Mouse (Mus musculus) right cerebral cortex, adult 18-20 months (tissue): ENCODE data around the gene Rmnd5a.

Source experiments
- DNase-seq: peaks from one replicate; pipeline ENCODE4 v3.0.0; 2022; ENCODE audit warnings: mixed read lengths

Gene Rmnd5a

GRCm38 (mm10) chr6:71369416-71369815, 71.0 kb downstream of the Rmnd5a start:
- no peak for DNase-seq

GRCm38 (mm10) chr6:71363995-71364394, 76.4 kb downstream of the Rmnd5a start:
- peak; percentile 6 for DNase-seq

GRCm38 (mm10) chr6:71361156-71361670, 79.2 kb downstream of the Rmnd5a start:
- no peak for DNase-seq

- DNase-seq, result no peak
Measured at GRCm38 (mm10) chr6:71360751-71361150, 79.7 kb downstream of the Rmnd5a start.

- no peak for DNase-seq
Measured at GRCm38 (mm10) chr6:71360221-71360620, 80.2 kb downstream of the Rmnd5a start.

GRCm38 (mm10) chr6:71357493-71357892, 82.9 kb downstream of the Rmnd5a start:
- no peak for DNase-seq

GRCm38 (mm10) chr6:71353722-71354121, 86.7 kb downstream of the Rmnd5a start:
- DNase-seq, result no peak

GRCm38 (mm10) chr6:71352866-71353427, 87.5 kb downstream of the Rmnd5a start:
- DNase-seq, result no peak

GRCm38 (mm10) chr6:71352201-71352600, 88.2 kb downstream of the Rmnd5a start:
- DNase-seq, result no peak

- DNase-seq, result no peak
Measured at GRCm38 (mm10) chr6:71351201-71351600, 89.2 kb downstream of the Rmnd5a start.

- DNase-seq, result no peak
Measured at GRCm38 (mm10) chr6:71348006-71348405, 92.4 kb downstream of the Rmnd5a start.

- DNase-seq, result no peak
Measured at GRCm38 (mm10) chr6:71341179-71341578, 99.3 kb downstream of the Rmnd5a start.

GRCm38 (mm10) chr6:71339351-71339750, 101.1 kb downstream of the Rmnd5a start:
- DNase-seq, result no peak

- DNase-seq, result no peak
Measured at GRCm38 (mm10) chr6:71338941-71339340, 101.5 kb downstream of the Rmnd5a start.
